Mouse (Mus musculus) gastrocnemius, postnatal 10 days (tissue): ENCODE data around the gene AI464131. TPM values are rescaled to one million over a fixed set of nuclear protein-coding genes. Genes with fewer than 3 reads are reported as not detected.

Experiments used
- DNase-seq: peaks from one replicate; pipeline ENCODE4 v3.0.0; 2021; ENCODE audit warnings: mixed read lengths
- total RNA-seq, 2 experiments: library from RNA; stranded (reverse); gene quantifications; 2 replicates each; pipeline ENCODE4 v1.2.3; 2021

The AI464131 gene
- total RNA-seq, 2 experiments from 2014 or later = 75.2 to 77.4 TPM

- peak; percentile 44 for DNase-seq
Observed at GRCm38 (mm10) chr4:41505131-41505551, 2.3 kb upstream of the AI464131 start.

GRCm38 (mm10) chr4:41504325-41504724, 1.4 kb upstream of the AI464131 start:
- DNase-seq = no peak

- peak; percentile 44 for DNase-seq
Observed at GRCm38 (mm10) chr4:41502171-41502940, 520 bp downstream of the AI464131 start.

- DNase-seq = no peak
Observed at GRCm38 (mm10) chr4:41500787-41501186, 2.1 kb downstream of the AI464131 start.

- DNase-seq = no peak
Observed at GRCm38 (mm10) chr4:41499619-41500018, 3.3 kb downstream of the AI464131 start.

GRCm38 (mm10) chr4:41498921-41499391, 3.9 kb downstream of the AI464131 start:
- DNase-seq = no peak

GRCm38 (mm10) chr4:41497995-41498845, 4.7 kb downstream of the AI464131 start:
- DNase-seq = no peak

GRCm38 (mm10) chr4:41497579-41497978, 5.3 kb downstream of the AI464131 start:
- no peak for DNase-seq

- DNase-seq = no peak
Observed at GRCm38 (mm10) chr4:41497046-41497445, 5.8 kb downstream of the AI464131 start.

GRCm38 (mm10) chr4:41495850-41496249, 7.0 kb downstream of the AI464131 start:
- DNase-seq = no peak

- DNase-seq = no peak
Observed at GRCm38 (mm10) chr4:41495076-41495475, 7.8 kb downstream of the AI464131 start.

- DNase-seq = no peak
Observed at GRCm38 (mm10) chr4:41494378-41494777, 8.5 kb downstream of the AI464131 start.

- no peak for DNase-seq
Observed at GRCm38 (mm10) chr4:41493464-41494116, 9.3 kb downstream of the AI464131 start.

GRCm38 (mm10) chr4:41492951-41493350, 9.9 kb downstream of the AI464131 start:
- DNase-seq = no peak

GRCm38 (mm10) chr4:41481601-41482017, 21.3 kb downstream of the AI464131 start:
- peak; percentile 58 for DNase-seq

GRCm38 (mm10) chr4:41480254-41480653, 22.6 kb downstream of the AI464131 start:
- peak; percentile 65 for DNase-seq

- DNase-seq = no peak
Observed at GRCm38 (mm10) chr4:41479456-41479804, 23.4 kb downstream of the AI464131 start.

GRCm38 (mm10) chr4:41478751-41479455, 24.0 kb downstream of the AI464131 start:
- DNase-seq = no peak

GRCm38 (mm10) chr4:41477648-41478160, 25.2 kb downstream of the AI464131 start:
- no peak for DNase-seq

GRCm38 (mm10) chr4:41471384-41471689, 31.5 kb downstream of the AI464131 start:
- no peak for DNase-seq

- no peak for DNase-seq
Observed at GRCm38 (mm10) chr4:41470684-41471383, 32.0 kb downstream of the AI464131 start.
